Mouse (Mus musculus) ES-Bruce4 (cell line): ENCODE measurements around the gene Acrbp.

Source experiments
- EP300 ChIP-seq: IDR thresholded peaks from 2 replicates; pipeline ENCODE4 v1.6.1; 2011; ENCODE audit warnings: low read depth, low read length; ENCODE audit not compliant: insufficient read depth
- POLR2A ChIP-seq: IDR thresholded peaks from one replicate; pipeline ENCODE4 v1.8.1; 2011; ENCODE audit warnings: low read length; ENCODE audit not compliant: insufficient read depth

GRCm38 (mm10) chr6:125071170-125071895, 21.8 kb downstream of the Acrbp start:
- no peak for TF ChIP-seq EP300
- TF ChIP-seq POLR2A = no peak
